Mouse (Mus musculus): Measurements from ENCODE around the gene Gde1. TPM values are rescaled to one million over a fixed set of nuclear protein-coding genes. Genes with fewer than 3 reads are reported as not detected.

Gene Gde1
- polyA plus RNA-seq (2014; fragmentation: Nextera tagmentation; extraction: Ambion mirVana) = 102 and 106 TPM in 2 replicates

DNA sequence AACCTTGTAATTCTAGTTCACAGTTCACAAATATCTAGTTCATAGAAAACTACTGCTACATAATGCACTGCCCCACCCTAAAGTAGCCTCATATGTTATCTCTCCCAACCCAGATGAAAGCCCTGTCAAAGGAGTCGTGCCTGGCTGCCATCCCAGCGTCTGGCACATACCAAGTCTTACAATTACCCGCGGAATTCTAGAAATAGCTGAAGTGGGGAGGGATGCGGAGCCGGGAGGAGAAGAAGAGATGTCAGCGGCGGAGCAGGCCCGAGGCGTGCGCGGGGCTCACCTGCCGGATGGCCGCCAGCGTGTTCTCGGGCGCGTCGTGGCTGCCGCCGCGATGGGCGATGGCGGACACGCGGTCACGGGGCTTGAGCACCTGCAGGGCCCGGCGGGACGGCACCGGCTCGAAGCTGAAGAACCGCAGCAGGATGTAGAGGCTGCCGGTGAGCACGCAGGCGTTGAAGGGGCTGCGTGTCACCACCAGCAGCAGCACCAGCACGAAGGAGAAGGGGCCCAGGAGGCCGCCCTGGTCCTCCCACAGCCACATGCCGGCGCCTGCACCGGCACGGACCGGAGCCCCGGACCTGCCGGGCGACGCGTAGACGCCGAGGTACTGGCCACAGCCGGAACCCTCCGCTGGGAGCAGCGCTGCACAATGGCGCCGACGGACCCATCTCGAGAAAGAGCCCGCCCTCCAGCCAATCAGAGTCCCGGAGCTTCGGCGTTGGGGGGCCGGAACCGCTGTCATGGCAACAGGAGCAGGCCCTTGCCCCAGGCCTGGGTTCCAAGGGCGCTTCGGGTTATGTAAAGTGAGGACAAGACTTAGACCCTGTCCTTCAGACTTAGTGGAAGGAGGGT is at the start of gene Gde1:
Gde1 (minus strand) TSS at position 678 of the 861 bp plus-strand sequence.
- TF ChIP-seq CTCF (IDR thresholded peaks at IDR 0.05; ENCODE audit: low read depth) = no peak
- peak within 1 kb of the TSS; percentile 87 for H3K4me3 ChIP-seq (ENCODE audit: low read depth, low read length)
- H3K9me3 ChIP-seq (ENCODE audit: low read depth, low read length) = no peaks in the 10 kb centered on the region
- under 1% methylated on average over 66 of the region's 66 CpGs for WGBS
- H3K9ac ChIP-seq = peak within 1 kb of the TSS; percentile 83
- H3K4me2 ChIP-seq = peak within 1 kb of the TSS; percentile 70
- peaks cover 3% of the 10 kb centered on the region; the same call in 1 of the 2 replicates for H3K36me3 ChIP-seq (ENCODE audit: insufficient read depth)
- no peaks in the 10 kb centered on the region for H3K27me3 ChIP-seq (ENCODE audit: insufficient read depth, low read length)
- DNase-seq = peak; percentile 93
- 0 out of 2 replicates have a peak, but pooled peaks cover 6% of the 10 kb centered on the region for H3K4me1 ChIP-seq (ENCODE audit: insufficient read depth)
- peak; percentile 96 for ATAC-seq (ENCODE audit: insufficient read depth)
- peak within 1 kb of the TSS; percentile 83 for H3K27ac ChIP-seq (ENCODE audit: low read depth)

DNA sequence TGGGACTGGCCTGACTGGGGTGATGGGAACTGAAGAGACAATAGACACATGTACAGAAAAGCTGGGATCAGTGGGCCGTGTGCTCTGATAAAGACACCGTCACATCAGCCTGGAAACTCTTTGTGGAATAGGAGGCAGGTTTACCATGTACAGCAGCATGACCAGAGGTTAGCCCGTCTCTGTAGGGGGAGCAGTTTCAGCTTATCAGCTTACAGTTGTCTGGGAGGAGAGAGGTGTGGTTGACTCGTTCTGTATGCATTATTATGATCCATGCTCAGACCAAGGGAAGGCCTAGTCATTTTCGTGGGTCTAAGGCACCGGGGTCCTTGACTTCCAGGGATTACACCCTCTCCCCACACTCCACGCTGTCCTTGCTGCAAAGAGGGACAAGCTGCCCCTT is 46.0 kb upstream of the Gde1 start:
- Histone ChIP-seq H3K4me2 (no peak overlapping the region), H3K27ac (ENCODE audit: low read depth) (no peak overlapping the region), H3K4me3 (ENCODE audit: low read depth, low read length) (no peak overlapping the region), H3K9ac (no peak overlapping the region), H3K36me3 (ENCODE audit: insufficient read depth) (peaks cover 88% of the 10 kb centered on the region), H3K4me1 (ENCODE audit: insufficient read depth) (no peaks in the 10 kb centered on the region), H3K9me3 (ENCODE audit: low read depth, low read length) (no peaks in the 10 kb centered on the region), H3K27me3 (ENCODE audit: insufficient read depth, low read length) (no peaks in the 10 kb centered on the region)
- no peak for TF ChIP-seq CTCF (IDR thresholded peaks at IDR 0.05; ENCODE audit: low read depth)
- DNase-seq = no peak
- no peak for ATAC-seq (ENCODE audit: insufficient read depth)
- WGBS = 86% methylated on average over 7 of the region's 7 CpGs

- TF ChIP-seq CTCF (IDR thresholded peaks at IDR 0.05; ENCODE audit: low read depth) = no peak
- H3K36me3 ChIP-seq (ENCODE audit: insufficient read depth) = peaks cover 81% of the 10 kb centered on the region
- no peak overlapping the region for H3K4me3 ChIP-seq (ENCODE audit: low read depth, low read length)
- no peaks in the 10 kb centered on the region for H3K4me1 ChIP-seq (ENCODE audit: insufficient read depth)
- H3K27ac ChIP-seq (ENCODE audit: low read depth) = no peak overlapping the region
- 78% methylated on average over 8 of the region's 8 CpGs for WGBS
- no peak overlapping the region for H3K9ac ChIP-seq
- no peaks in the 10 kb centered on the region for H3K9me3 ChIP-seq (ENCODE audit: low read depth, low read length)
- H3K4me2 ChIP-seq = no peak overlapping the region
- no peak for ATAC-seq (ENCODE audit: insufficient read depth)
- DNase-seq = no peak
- no peaks in the 10 kb centered on the region for H3K27me3 ChIP-seq (ENCODE audit: insufficient read depth, low read length)
Measured at GRCm38 (mm10) chr7:118749706-118750105, 44.1 kb upstream of the Gde1 start.

GRCm38 (mm10) chr7:118747891-118748672 is 42.5 kb upstream of the Gde1 start:
- H3K36me3 ChIP-seq (ENCODE audit: insufficient read depth) = peaks cover 74% of the 10 kb centered on the region
- no peak for ATAC-seq (ENCODE audit: insufficient read depth)
- 90% methylated on average over 12 of the region's 12 CpGs for WGBS
- TF ChIP-seq CTCF (IDR thresholded peaks at IDR 0.05; ENCODE audit: low read depth) = no peak
- no peak overlapping the region for H3K9ac ChIP-seq
- no peak overlapping the region for H3K4me2 ChIP-seq
- H3K4me3 ChIP-seq (ENCODE audit: low read depth, low read length) = no peak overlapping the region
- H3K9me3 ChIP-seq (ENCODE audit: low read depth, low read length) = no peaks in the 10 kb centered on the region
- DNase-seq = no peak
- H3K27ac ChIP-seq (ENCODE audit: low read depth) = no peak overlapping the region
- no peaks in the 10 kb centered on the region for H3K27me3 ChIP-seq (ENCODE audit: insufficient read depth, low read length)
- H3K4me1 ChIP-seq (ENCODE audit: insufficient read depth) = no peaks in the 10 kb centered on the region

- H3K36me3 ChIP-seq (ENCODE audit: insufficient read depth) = peaks cover 42% of the 10 kb centered on the region; the same call in 1 of the 2 replicates
- H3K4me1 ChIP-seq (ENCODE audit: insufficient read depth) = no peaks in the 10 kb centered on the region
- no peak overlapping the region for H3K27ac ChIP-seq (ENCODE audit: low read depth)
- H3K9ac ChIP-seq = no peak overlapping the region
- no peak for DNase-seq
- no peak for TF ChIP-seq CTCF (IDR thresholded peaks at IDR 0.05; ENCODE audit: low read depth)
- 89% methylated on average over 5 of the region's 5 CpGs for WGBS
- ATAC-seq (ENCODE audit: insufficient read depth) = no peak
- H3K4me2 ChIP-seq = no peak overlapping the region
- no peaks in the 10 kb centered on the region for H3K9me3 ChIP-seq (ENCODE audit: low read depth, low read length)
- no peaks in the 10 kb centered on the region for H3K27me3 ChIP-seq (ENCODE audit: insufficient read depth, low read length)
- no peak overlapping the region for H3K4me3 ChIP-seq (ENCODE audit: low read depth, low read length)
Measured at GRCm38 (mm10) chr7:118744766-118745165, 39.2 kb upstream of the Gde1 start.

- Histone ChIP-seq H3K27me3 (ENCODE audit: insufficient read depth, low read length) (no peaks in the 10 kb centered on the region), H3K4me3 (ENCODE audit: low read depth, low read length) (no peak overlapping the region), H3K9ac (no peak overlapping the region), H3K36me3 (ENCODE audit: insufficient read depth) (peaks cover 18% of the 10 kb centered on the region; the same call in 1 of the 2 replicates), H3K4me2 (no peak overlapping the region), H3K27ac (ENCODE audit: low read depth) (no peak overlapping the region), H3K4me1 (ENCODE audit: insufficient read depth) (no peaks in the 10 kb centered on the region), H3K9me3 (ENCODE audit: low read depth, low read length) (no peaks in the 10 kb centered on the region)
- ATAC-seq (ENCODE audit: insufficient read depth) = no peak
- 83% methylated on average over 6 of the region's 6 CpGs for WGBS
- DNase-seq = no peak
- no peak for TF ChIP-seq CTCF (IDR thresholded peaks at IDR 0.05; ENCODE audit: low read depth)
Measured at GRCm38 (mm10) chr7:118742278-118742677, 36.7 kb upstream of the Gde1 start.

Data from lung, embryonic 14.5 days (tissue).